Mouse (Mus musculus): ENCODE data around the gene Dnlz.

The Dnlz gene

GRCm38 (mm10) chr2:26319519-26320244 is 32.2 kb downstream of the Dnlz start:
- no peak for DNase-seq

- DNase-seq, result no peak
Measured at GRCm38 (mm10) chr2:26319109-26319508, 32.8 kb downstream of the Dnlz start.

- DNase-seq, result no peak
Measured at GRCm38 (mm10) chr2:26317991-26318672, 33.8 kb downstream of the Dnlz start.

GRCm38 (mm10) chr2:26317371-26317770 is 34.5 kb downstream of the Dnlz start:
- DNase-seq, result no peak

- DNase-seq, result no peak
Measured at GRCm38 (mm10) chr2:26316576-26317246, 35.2 kb downstream of the Dnlz start.

- DNase-seq, result peak; percentile 58 to 74
Measured at GRCm38 (mm10) chr2:26315925-26316311, 36.0 kb downstream of the Dnlz start.

GRCm38 (mm10) chr2:26315072-26315924 is 36.6 kb downstream of the Dnlz start, which contains the start of gene Gpsm1:
Gene Gpsm1, plus strand, starts transcription at chr2:26315515.
- DNase-seq, result peak; percentile 82 to 86

- DNase-seq, result peak; percentile 64 to 76
Measured at GRCm38 (mm10) chr2:26314281-26315071, 37.4 kb downstream of the Dnlz start.

GRCm38 (mm10) chr2:26313394-26313793 is 38.5 kb downstream of the Dnlz start:
- no peak for DNase-seq

GRCm38 (mm10) chr2:26312812-26313211 is 39.1 kb downstream of the Dnlz start:
- no peak for DNase-seq

GRCm38 (mm10) chr2:26311936-26312335 is 40.0 kb downstream of the Dnlz start:
- no peak for DNase-seq

GRCm38 (mm10) chr2:26309739-26310138 is 42.2 kb downstream of the Dnlz start:
- peak in 1 of 2 experiments; percentile 45 for DNase-seq

- DNase-seq, result no peak
Measured at GRCm38 (mm10) chr2:26306702-26307101, 45.2 kb downstream of the Dnlz start.

- DNase-seq, result no peak
Measured at GRCm38 (mm10) chr2:26305555-26305954, 46.4 kb downstream of the Dnlz start.

- no peak for DNase-seq
Measured at GRCm38 (mm10) chr2:26304711-26305110, 47.2 kb downstream of the Dnlz start.

- DNase-seq, result peak in 1 of 2 experiments; percentile 37
Measured at GRCm38 (mm10) chr2:26302005-26302503, 49.9 kb downstream of the Dnlz start.

GRCm38 (mm10) chr2:26300808-26301174 is 51.1 kb downstream of the Dnlz start:
- DNase-seq, result peak; percentile 84 to 88

- DNase-seq, result peak; percentile 34 to 54
Measured at GRCm38 (mm10) chr2:26300161-26300807, 51.6 kb downstream of the Dnlz start.

- DNase-seq, result no peak
Measured at GRCm38 (mm10) chr2:26299336-26299735, 52.6 kb downstream of the Dnlz start.

GRCm38 (mm10) chr2:26298856-26299230 is 53.1 kb downstream of the Dnlz start:
- DNase-seq, result no peak

- DNase-seq, result peak in 1 of 2 experiments; percentile 46
Measured at GRCm38 (mm10) chr2:26298208-26298855, 53.6 kb downstream of the Dnlz start.
